Comparison of ENCODE assay signal across 26 mouse cellular contexts in the genomic region with DNA sequence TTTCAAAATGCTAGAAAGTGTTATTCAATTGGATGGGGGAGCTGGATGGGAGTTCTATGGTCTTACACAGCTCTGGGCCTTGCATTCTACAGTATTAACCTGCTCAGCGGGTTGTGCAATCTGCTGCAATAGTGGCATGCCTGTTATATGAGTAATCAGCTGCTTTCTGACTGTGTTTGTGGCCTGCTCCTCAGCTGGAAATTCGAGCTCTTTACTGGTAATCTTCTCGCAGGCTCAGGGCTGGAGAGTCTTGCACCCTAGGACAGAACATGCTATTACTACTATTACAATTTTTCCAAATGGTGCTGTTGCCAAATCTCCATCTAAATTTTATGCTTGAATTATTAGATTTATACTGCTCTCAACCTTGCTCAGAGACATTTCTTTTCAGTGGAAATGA. TPM values are rescaled to one million over a fixed set of nuclear protein-coding genes. Genes with fewer than 3 reads are reported as not detected.
DNase-seq lines count a peak whose midpoint lies in the region; ATAC-seq and TF ChIP-seq lines count a peak whose summit lies in the region.
"Had no signal": no experiment of that assay in that cellular context is flagged by ENCODE, and none has a peak within 500 bp of the region (broad histone marks: within the 10 kb centered on the region; RNA-seq: fewer than 3 reads in every experiment).

No protein-coding gene starts in this region.

- no peaks in the 10 kb centered on the region for H3K4me1 ChIP-seq in embryonic fibroblast, embryonic 13.5 days (ENCODE audit: control insufficient read depth, insufficient read depth, low read length)
- no peaks in the 10 kb centered on the region for H3K4me1 ChIP-seq in intestine, embryonic 16.5 days (ENCODE audit: control insufficient read depth, insufficient read depth, low read length)
- H3K4me1 ChIP-seq: embryonic facial prominence, embryonic 15.5 days; forebrain, embryonic 15.5 days; heart, embryonic 13.5 days; hindbrain, embryonic 15.5 days had no signal

- no peak for ATAC-seq in intestine, embryonic 16.5 days
- ATAC-seq: forebrain, embryonic 15.5 days had no signal

- no peak overlapping the region for H3K4me2 ChIP-seq in intestine, embryonic 16.5 days (ENCODE audit: low read depth, low read length)
- H3K4me2 ChIP-seq: embryonic facial prominence, embryonic 15.5 days; forebrain, embryonic 15.5 days; heart, embryonic 13.5 days; hindbrain, embryonic 15.5 days had no signal

- H3K27me3 ChIP-seq in intestine, embryonic 16.5 days (replicated peaks; ENCODE audit: control insufficient read depth, insufficient read depth, low read length) = no peaks in the 10 kb centered on the region
- H3K27me3 ChIP-seq: CH12.LX; embryonic facial prominence, embryonic 15.5 days; forebrain, embryonic 15.5 days; heart, embryonic 13.5 days; hindbrain, embryonic 15.5 days had no signal

- peak overlapping the region; percentile 66; the same call in 1 of the 2 replicates for H3K27ac ChIP-seq in embryonic fibroblast, embryonic 13.5 days (ENCODE audit: insufficient read depth, low read length)
- no peak overlapping the region for H3K27ac ChIP-seq in intestine, embryonic 16.5 days (ENCODE audit: low read length)
- H3K27ac ChIP-seq: embryonic facial prominence, embryonic 15.5 days; forebrain, embryonic 15.5 days; heart, embryonic 13.5 days; hindbrain, embryonic 15.5 days had no signal

- TF ChIP-seq CTCF in embryonic fibroblast, embryonic 13.5 days (IDR thresholded peaks at IDR 0.05; ENCODE audit: borderline replicate concordance, insufficient read depth, low read length) = no peak

- no peaks in the 10 kb centered on the region for H3K9me3 ChIP-seq in intestine, embryonic 16.5 days (ENCODE audit: control insufficient read depth, low read length)
- H3K9me3 ChIP-seq: embryonic facial prominence, embryonic 15.5 days; forebrain, embryonic 15.5 days; heart, embryonic 13.5 days; hindbrain, embryonic 15.5 days had no signal

- no peak for TF ChIP-seq POLR2A in embryonic fibroblast, embryonic 13.5 days (IDR thresholded peaks at IDR 0.05; ENCODE audit: low read depth, low read length)

- WGBS in intestine, embryonic 16.5 days = 76% methylated on average over 3 of the region's 3 CpGs

- H3K9ac ChIP-seq in intestine, embryonic 16.5 days (ENCODE audit: low read depth, low read length) = no peak overlapping the region
- H3K9ac ChIP-seq: embryonic facial prominence, embryonic 15.5 days; forebrain, embryonic 15.5 days; heart, embryonic 13.5 days; hindbrain, embryonic 15.5 days had no signal

- no peaks in the 10 kb centered on the region for H3K36me3 ChIP-seq in intestine, embryonic 16.5 days (ENCODE audit: control insufficient read depth, insufficient read depth, low read length)
- H3K36me3 ChIP-seq: embryonic facial prominence, embryonic 15.5 days; forebrain, embryonic 15.5 days; heart, embryonic 13.5 days; hindbrain, embryonic 15.5 days had no signal

- DNase-seq in adrenal gland, postnatal 14 days = peak; percentile 14
- DNase-seq in adrenal gland, adult 8-10 months = no peak
- peak; percentile 8 for DNase-seq in Muller cell, postnatal 12 days (ENCODE audit: inconsistent ontology term)
- DNase-seq in thymus, postnatal 10 days (ENCODE audit: low spot score in 2 of 2) = no peak
- DNase-seq: cerebellum, adult 11 months; cerebellum, adult 8-10 months; cerebellum, postnatal 14 days; embryo, embryonic 11 days; gastrocnemius, postnatal 36 days; heart, adult 11 months; heart, postnatal 36 days; kidney, adult 11 months had no signal

- H3K4me3 ChIP-seq in embryonic fibroblast, embryonic 13.5 days (ENCODE audit: insufficient read depth, low read length) = no peak overlapping the region
- no peak overlapping the region for H3K4me3 ChIP-seq in intestine, embryonic 16.5 days (ENCODE audit: low read length)
- H3K4me3 ChIP-seq: embryonic facial prominence, embryonic 15.5 days; forebrain, embryonic 15.5 days; heart, embryonic 13.5 days; hindbrain, embryonic 15.5 days had no signal

RNA-seq across cellular contexts. Expression of a gene that starts 20.9 kb away (rescaled TPM):
- total RNA-seq in adrenal gland, postnatal 14 days (2021) = 6.1 and 7.2 TPM in 2 replicates
- total RNA-seq in adrenal gland, adult 8-10 months (2022) = 1 to 10 TPM; 4.0 to 6.8 (median 5.0) TPM
- polyA plus RNA-seq in embryonic fibroblast, embryonic 13.5 days (2011; ENCODE audit: insufficient read length, low read depth, missing spikeins) = 10.4 and 17.1 TPM in 2 replicates
- 3.4 and 5.3 TPM in 2 replicates for polyA plus RNA-seq in intestine, embryonic 16.5 days (2015; fragmentation: Nextera tagmentation; extraction: Ambion mirVana)

RNA-seq across cellular contexts. Expression of a gene that starts 26.8 kb away (rescaled TPM):
- total RNA-seq in adrenal gland, postnatal 14 days (2021) = not detected in 2 replicates
- not detected for total RNA-seq in adrenal gland, adult 8-10 months (2022)
- polyA plus RNA-seq in embryonic fibroblast, embryonic 13.5 days (2011; ENCODE audit: insufficient read length, low read depth, missing spikeins) = not detected in 2 replicates
- not detected in 2 replicates for polyA plus RNA-seq in intestine, embryonic 16.5 days (2015; fragmentation: Nextera tagmentation; extraction: Ambion mirVana)
- total RNA-seq: CH12.LX; common myeloid progenitor, adult 5-6 weeks; gastrocnemius, adult 8-10 months; gastrocnemius, postnatal 36 days; heart, postnatal 36 days had no signal
- polyA plus RNA-seq: brain, embryonic 14.5 days; embryonic facial prominence, embryonic 11.5 days; forebrain, embryonic 11.5 days; forebrain, embryonic 15.5 days; heart, embryonic 13.5 days; heart, postnatal 0 days; hindbrain, embryonic 11.5 days; hindbrain, embryonic 15.5 days had no signal

Comparison
In these comparisons a context has a peak if more than half of its experiments do, and no peak if none do; other contexts are left out.
1. DNase-seq: peak in adrenal gland, postnatal 14 days (single experiment) and Muller cell, postnatal 12 days (single experiment); none in adrenal gland, adult 8-10 months (single experiment) and thymus, postnatal 10 days (0 of 2).